Mouse (Mus musculus) cerebellum, postnatal 4 days (tissue): ENCODE measurements around the gene Alkbh4.
"Not testable (repeated sequence)": the region's sequence is repeated elsewhere in the genome, so short reads cannot be mapped to it uniquely, and the experiment has no call there.

Experiments used
- DNase-seq, 2 experiments: peaks; one replicate each; pipeline ENCODE4 v3.0.0; 2022; ENCODE audit warnings: low spot score in 2 of 2, mixed read lengths in 1 of 2

Gene Alkbh4

GRCm38 (mm10) chr5:136142746-136143145 lies 6.8 kb downstream of the Alkbh4 start:
- DNase-seq, result no peak

- no peak for DNase-seq
Measured at GRCm38 (mm10) chr5:136143161-136143755, 7.3 kb downstream of the Alkbh4 start.

GRCm38 (mm10) chr5:136144606-136145430 lies 8.9 kb downstream of the Alkbh4 start:
- DNase-seq, result peak in 1 of 2 experiments; percentile 57

- DNase-seq, result no peak
Measured at GRCm38 (mm10) chr5:136146936-136147335, 11.0 kb downstream of the Alkbh4 start.

- DNase-seq, result no peak
Measured at GRCm38 (mm10) chr5:136147704-136148103, 11.8 kb downstream of the Alkbh4 start.

GRCm38 (mm10) chr5:136149134-136149576 lies 13.2 kb downstream of the Alkbh4 start:
- not testable (repeated sequence) for DNase-seq

- peak in 1 of 2 experiments; percentile 39 for DNase-seq
Measured at GRCm38 (mm10) chr5:136152365-136152764, 16.4 kb downstream of the Alkbh4 start.

GRCm38 (mm10) chr5:136155399-136155798 lies 19.5 kb downstream of the Alkbh4 start:
- no peak for DNase-seq

GRCm38 (mm10) chr5:136160084-136160483 lies 24.1 kb downstream of the Alkbh4 start:
- DNase-seq, result not testable (repeated sequence)

- peak in 1 of 2 experiments; percentile 38 for DNase-seq
Measured at GRCm38 (mm10) chr5:136163807-136164474, 28.0 kb downstream of the Alkbh4 start.

- peak in 1 of 2 experiments; percentile 30 for DNase-seq
Measured at GRCm38 (mm10) chr5:136165246-136165645, 29.3 kb downstream of the Alkbh4 start.

GRCm38 (mm10) chr5:136167296-136167695 lies 31.4 kb downstream of the Alkbh4 start:
- no peak for DNase-seq

- no peak for DNase-seq
Measured at GRCm38 (mm10) chr5:136168071-136168470, 32.1 kb downstream of the Alkbh4 start.

- peak in 1 of 2 experiments; percentile 42 for DNase-seq
Measured at GRCm38 (mm10) chr5:136169626-136170511, 33.9 kb downstream of the Alkbh4 start.

- DNase-seq, result peak; percentile 70 to 87
Measured at GRCm38 (mm10) chr5:136170512-136171362, 34.8 kb downstream of the Alkbh4 start, which contains the start of gene Orai2. TSS of gene Orai2 (minus strand) at chr5:136170713.

GRCm38 (mm10) chr5:136171363-136172341 lies 35.7 kb downstream of the Alkbh4 start:
- DNase-seq, result no peak

- DNase-seq, result no peak
Measured at GRCm38 (mm10) chr5:136172939-136173338, 37.0 kb downstream of the Alkbh4 start.

GRCm38 (mm10) chr5:136173606-136174463 lies 37.9 kb downstream of the Alkbh4 start:
- peak in 1 of 2 experiments; percentile 50 for DNase-seq
